ENCODE assay signal across 12 mouse cellular contexts in the genomic region with DNA sequence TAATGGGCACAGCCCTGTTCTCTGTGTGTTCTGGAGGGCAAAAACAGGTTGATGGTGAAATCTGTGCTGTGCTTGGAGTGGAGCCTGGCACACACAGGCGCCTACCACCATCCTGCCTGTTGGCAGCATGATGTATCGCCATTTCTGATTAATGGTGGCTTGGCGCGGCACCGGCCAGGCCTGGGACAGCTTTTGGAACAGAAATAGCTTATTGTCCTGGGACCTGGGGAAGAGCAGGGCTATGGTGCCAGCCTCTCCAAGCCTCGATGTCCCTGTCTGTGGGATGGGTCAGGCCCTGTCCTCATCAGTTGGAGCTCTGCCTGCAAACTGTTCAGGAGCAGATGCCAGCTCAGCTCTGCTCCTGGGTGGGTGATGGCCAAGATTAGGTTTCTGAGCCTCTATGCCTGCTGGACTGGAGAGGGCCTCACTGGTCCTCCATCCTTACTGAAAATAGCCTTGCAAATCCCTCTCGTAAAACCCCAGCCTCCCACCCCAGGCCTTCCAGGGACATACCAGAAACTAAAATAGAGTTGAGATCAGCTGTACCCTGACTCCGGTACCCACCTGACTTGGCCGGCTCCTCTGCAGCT.
DNase-seq lines count a peak whose midpoint lies in the region; ATAC-seq lines count a peak whose summit lies in the region.
"Had no signal": no experiment of that assay in that cellular context is flagged by ENCODE, and none has a peak within 500 bp of the region (broad histone marks: within the 10 kb centered on the region; RNA-seq: fewer than 3 reads in every experiment).

No protein-coding gene starts in this region.

- H3K4me3 ChIP-seq in heart, embryonic 13.5 days, result no peak overlapping the region
- H3K4me3 ChIP-seq: lung, embryonic 15.5 days; stomach, embryonic 15.5 days had no signal

- H3K36me3 ChIP-seq in heart, embryonic 13.5 days, result no peaks in the 10 kb centered on the region
- H3K36me3 ChIP-seq: lung, embryonic 15.5 days; stomach, embryonic 15.5 days had no signal

- no peaks in the 10 kb centered on the region for H3K9me3 ChIP-seq in heart, embryonic 13.5 days
- H3K9me3 ChIP-seq: lung, embryonic 15.5 days; stomach, embryonic 15.5 days had no signal

- no peak for ATAC-seq in heart, embryonic 13.5 days (ENCODE audit: extremely low read depth, insufficient number of reproducible peaks, low FRiP score, low TSS enrichment)
- ATAC-seq: CD4-positive, CD25-positive, alpha-beta regulatory T cell, adult 4 months had no signal

- peak overlapping the region; percentile 57; the same call in 1 of the 2 replicates for H3K27ac ChIP-seq in heart, embryonic 13.5 days (replicated peaks)
- H3K27ac ChIP-seq: lung, embryonic 15.5 days; stomach, embryonic 15.5 days had no signal

- 58% methylated on average over 9 of the region's 9 CpGs for WGBS in heart, embryonic 13.5 days

- DNase-seq in heart, adult 9 months (ENCODE audit: low spot score in 2 of 2), result peak; percentile 35 to 37
- no peak for DNase-seq in heart, postnatal 4 days
- DNase-seq in cerebellum, adult 8-10 months, result peak; percentile 14
- DNase-seq in cerebellum, postnatal 14 days, result peak; percentile 65 to 76
- DNase-seq in adrenal gland, postnatal 25 days, result no peak
- no peak for DNase-seq in urinary bladder, postnatal 36 days (ENCODE audit: low spot score in 2 of 2)
- DNase-seq: kidney, postnatal 14 days; thymus, postnatal 4 days had no signal

- H3K4me2 ChIP-seq in heart, embryonic 13.5 days, result no peak overlapping the region
- H3K4me2 ChIP-seq: lung, embryonic 15.5 days; stomach, embryonic 15.5 days had no signal

- peaks cover 57% of the 10 kb centered on the region for H3K27me3 ChIP-seq in heart, embryonic 13.5 days (replicated peaks)
- H3K27me3 ChIP-seq: stomach, embryonic 15.5 days had no signal

- H3K9ac ChIP-seq in heart, embryonic 13.5 days, result no peak overlapping the region
- H3K9ac ChIP-seq: lung, embryonic 15.5 days; stomach, embryonic 15.5 days had no signal

- peaks cover 94% of the 10 kb centered on the region for H3K4me1 ChIP-seq in heart, embryonic 13.5 days

Comparison
In these comparisons a context has a peak if more than half of its experiments do, and no peak if none do; other contexts are left out.
1. DNase-seq: peak in heart, adult 9 months (2 of 2), cerebellum, adult 8-10 months (single experiment) and cerebellum, postnatal 14 days (2 of 2); none in heart, postnatal 4 days (single experiment), adrenal gland, postnatal 25 days (single experiment) and urinary bladder, postnatal 36 days (0 of 2).